Mouse (Mus musculus): ENCODE measurements around the gene Map3k21.

- TF ChIP-seq CTCF (IDR thresholded peaks at IDR 0.05) (no peak), EP300 (IDR thresholded peaks at IDR 0.05) (no peak)
Observed at GRCm38 (mm10) chr8:125922333-125922732, 12.1 kb downstream of the Map3k21 start.

Measured in lung, postnatal 0 days (tissue).